Mouse (Mus musculus): Measurements from ENCODE around the gene Ctdspl.

- no peak for TF ChIP-seq CTCF (conservative IDR thresholded peaks at IDR 0.05; ENCODE audit: low read length)
- TF ChIP-seq NANOG (IDR thresholded peaks at IDR 0.05; ENCODE audit: borderline replicate concordance, low read length), result no peak
- TF ChIP-seq POU5F1 (IDR thresholded peaks at IDR 0.05; ENCODE audit: borderline replicate concordance, low read length), result no peak
Measured at GRCm38 (mm10) chr9:118914589-118914988, 11.7 kb upstream of the Ctdspl start.

All from E14TG2a.4 (cell line).